Mouse (Mus musculus) olfactory bulb, adult 2 months (tissue): Measurements from ENCODE around the gene Ttc28. TPM values are rescaled to one million over a fixed set of nuclear protein-coding genes. Genes with fewer than 3 reads are reported as not detected.
"Not testable (repeated sequence)": the region's sequence is repeated elsewhere in the genome, so short reads cannot be mapped to it uniquely, and the experiment has no call there.

Source experiments
- H3K27ac ChIP-seq: fragments of 200-500 bp; 2 replicates; pipeline ENCODE4 v1.5.1; 2012; ENCODE audit warnings: low read depth, low read length; ENCODE audit not compliant: insufficient read depth
- H3K4me1 ChIP-seq: fragments of 200-500 bp; 2 replicates; pipeline ENCODE4 v1.6.1; 2012; ENCODE audit warnings: low read length; ENCODE audit not compliant: control insufficient read depth, insufficient read depth
- H3K4me3 ChIP-seq: fragments of 200-500 bp; 2 replicates; pipeline ENCODE4 v1.5.1; 2012; ENCODE audit warnings: mild to moderate bottlenecking, low read depth, low read length, moderate library complexity; ENCODE audit not compliant: insufficient read depth
- CTCF ChIP-seq: fragments of 200-500 bp; IDR thresholded peaks from 2 replicates; pipeline ENCODE4 v1.5.1; 2012; ENCODE audit warnings: low read depth, mild to moderate bottlenecking, low read length, moderate library complexity; ENCODE audit not compliant: insufficient read depth
- POLR2A ChIP-seq: fragments of 200-500 bp; IDR thresholded peaks from 2 replicates; pipeline ENCODE4 v1.6.1; 2012; ENCODE audit warnings: mild to moderate bottlenecking, low read depth, low read length, moderate library complexity; ENCODE audit not compliant: insufficient read depth
- WGBS: fragments of 180-500 bp; shearing (Covaris S2); methylation state at CpG from one replicate; pipeline ENCODE4 v1.1.7; 2018; 5-methylcytosine and 5-hydroxymethylcytosine counted together
- polyA plus RNA-seq: library from polyadenylated mRNA; stranded (reverse); fragments of >200 nt; gene quantifications from 2 replicates; pipeline ENCODE4 v1.2.4, GENCODE M21; 2012; ENCODE audit warnings: low replicate concordance; ENCODE audit not compliant: missing spikeins, insufficient read depth, insufficient read length

The Ttc28 gene
- not detected in 2 replicates for polyA plus RNA-seq

DNA sequence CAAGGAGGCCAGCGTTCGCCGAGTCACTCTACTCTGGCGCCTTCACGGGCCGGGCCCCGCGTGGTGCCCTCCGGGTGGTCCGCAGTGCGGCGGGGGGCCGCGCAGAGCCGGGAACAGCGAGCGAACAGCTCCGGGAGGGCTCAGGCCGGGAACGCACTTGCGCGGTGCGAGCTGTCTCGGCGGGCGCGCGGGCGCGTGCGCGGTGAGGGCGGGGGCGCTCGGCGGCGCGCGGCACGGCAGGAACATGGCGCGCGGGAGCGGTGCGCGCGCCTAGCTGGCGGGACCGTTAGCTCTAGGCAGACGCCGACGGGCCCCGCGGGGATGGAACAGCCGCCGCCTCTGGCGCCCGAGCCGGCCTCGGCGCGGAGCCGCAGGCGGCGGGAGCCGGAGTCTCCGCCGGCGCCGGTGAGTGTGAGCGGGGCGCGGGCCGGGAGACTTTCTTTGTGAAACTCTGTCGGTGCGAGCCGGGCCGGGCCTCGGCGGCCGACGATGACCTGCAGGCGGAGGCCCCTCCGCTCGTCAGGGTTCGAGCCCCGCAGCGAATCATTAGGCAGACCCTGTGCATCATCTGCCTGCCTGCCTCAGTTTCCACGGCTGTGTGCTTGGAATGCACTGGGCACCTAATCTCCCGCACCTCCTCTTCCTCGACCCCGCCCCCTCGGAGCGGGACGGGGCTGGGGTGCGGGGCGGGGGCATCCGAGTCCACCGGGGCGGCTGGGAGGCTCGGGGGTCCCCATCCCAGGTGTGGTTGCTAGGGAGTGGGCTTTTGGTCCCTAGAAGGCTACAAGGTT lies at the start of gene Ttc28:
Ttc28 (plus strand) TSS at position 220 of the 791 bp plus-strand sequence.
- under 1% methylated on average over 101 of the region's 101 CpGs for WGBS
- no peaks in the 10 kb centered on the region for H3K4me1 ChIP-seq
- H3K27ac ChIP-seq = no peak within 1 kb of the TSS
- TF ChIP-seq CTCF = no peak
- peak; percentile 77 for TF ChIP-seq POLR2A
- peak within 1 kb of the TSS; percentile 61 for H3K4me3 ChIP-seq

- H3K4me3 ChIP-seq = no peak overlapping the region
- WGBS = 89% methylated on average over 5 of the region's 5 CpGs
- H3K4me1 ChIP-seq = no peaks in the 10 kb centered on the region
- no peak overlapping the region for H3K27ac ChIP-seq
- TF ChIP-seq POLR2A = no peak
- no peak for TF ChIP-seq CTCF
Observed at GRCm38 (mm10) chr5:110831036-110831720, 48.4 kb upstream of the Ttc28 start.

DNA sequence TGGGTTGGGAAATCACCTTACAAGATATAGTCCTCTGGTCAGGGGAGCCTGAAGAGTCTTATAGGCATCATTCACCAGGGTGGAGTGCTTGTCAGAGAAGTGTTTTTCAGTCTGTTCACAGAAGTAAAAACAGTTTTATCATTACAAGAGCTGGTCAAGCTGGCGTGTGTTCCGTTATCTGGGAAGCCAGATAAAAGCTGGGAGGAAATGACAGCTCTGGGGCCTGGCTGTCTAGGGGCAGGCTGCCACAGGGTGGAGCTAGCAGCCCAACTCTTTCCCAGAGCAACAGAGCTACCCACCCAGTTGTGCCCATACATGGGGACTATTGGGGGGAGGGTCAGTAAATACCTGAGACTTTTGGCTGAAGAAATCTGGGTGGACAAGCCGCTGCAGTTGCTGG lies 43.6 kb upstream of the Ttc28 start:
- H3K4me1 ChIP-seq = peaks cover 2% of the 10 kb centered on the region; the same call in 1 of the 2 replicates
- H3K27ac ChIP-seq = no peak overlapping the region
- no peak overlapping the region for H3K4me3 ChIP-seq
- TF ChIP-seq CTCF = peak; percentile 70
- TF ChIP-seq POLR2A = no peak
- 38% methylated on average over 3 of the region's 3 CpGs for WGBS

- WGBS = 94% methylated on average over 5 of the region's 5 CpGs
- not testable (repeated sequence) for H3K4me3 ChIP-seq, H3K4me1 ChIP-seq, H3K27ac ChIP-seq
Observed at GRCm38 (mm10) chr5:110838016-110838415, 41.6 kb upstream of the Ttc28 start.

DNA sequence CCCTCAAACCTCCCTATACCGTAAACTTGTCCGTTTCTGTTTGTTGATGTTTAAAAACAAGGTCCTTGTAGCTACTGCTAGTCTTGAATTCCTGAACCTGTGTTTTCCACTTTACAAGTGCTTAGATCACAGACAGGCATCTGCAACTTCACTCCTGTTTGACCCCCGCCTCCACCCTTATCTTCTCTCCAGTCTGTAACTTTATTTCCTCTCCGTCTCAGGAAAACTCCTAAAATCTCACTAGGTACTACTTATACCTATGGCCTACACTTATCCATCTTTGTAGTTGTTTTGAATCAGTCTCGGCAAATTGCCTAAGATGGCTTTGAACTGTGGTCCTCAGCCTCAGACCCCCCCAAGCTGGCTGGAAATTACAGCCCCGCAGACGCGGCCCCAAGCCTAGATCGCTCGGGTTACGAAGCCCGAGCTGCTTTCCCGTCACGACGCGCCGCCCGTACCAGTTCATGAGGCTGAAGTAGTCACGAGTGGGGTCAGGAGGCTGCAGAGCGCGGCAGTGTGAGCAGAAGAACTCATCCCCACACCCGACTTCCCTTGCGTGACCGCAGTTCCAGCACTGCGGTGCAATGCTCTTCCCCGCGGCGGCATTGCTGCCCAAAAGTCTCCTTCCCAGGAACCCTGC lies 40.4 kb upstream of the Ttc28 start:
- Histone ChIP-seq H3K4me3 (peak overlapping the region; percentile 93), H3K4me1 (peaks cover 2% of the 10 kb centered on the region; the same call in 1 of the 2 replicates), H3K27ac (peak overlapping the region; percentile 77)
- WGBS = 9% methylated on average over 28 of the region's 28 CpGs
- TF ChIP-seq CTCF (no peak), POLR2A (no peak)

- Histone ChIP-seq H3K4me3 (peak within 1 kb of the TSS; percentile 93), H3K27ac (peak within 1 kb of the TSS; percentile 77), H3K4me1 (peaks cover 2% of the 10 kb centered on the region; the same call in 1 of the 2 replicates)
- TF ChIP-seq POLR2A (peak; percentile 56; the same call in 1 of the 2 replicates), CTCF (peak; percentile 55; the same call in 1 of the 2 replicates)
- WGBS = under 1% methylated on average over 41 of the region's 41 CpGs
Observed at GRCm38 (mm10) chr5:110839678-110840365, 39.8 kb upstream of the Ttc28 start, which contains the start of the genes Hscb and Chek2. Gene Hscb (minus strand): TSS chr5:110839777. Gene Chek2 (plus strand): TSS chr5:110839979.

GRCm38 (mm10) chr5:110840465-110840864 lies 39.1 kb upstream of the Ttc28 start:
- WGBS = 7% methylated on average over 4 of the region's 4 CpGs
- TF ChIP-seq POLR2A (no peak), CTCF (no peak)
- peaks cover 2% of the 10 kb centered on the region; the same call in 1 of the 2 replicates for H3K4me1 ChIP-seq

DNA sequence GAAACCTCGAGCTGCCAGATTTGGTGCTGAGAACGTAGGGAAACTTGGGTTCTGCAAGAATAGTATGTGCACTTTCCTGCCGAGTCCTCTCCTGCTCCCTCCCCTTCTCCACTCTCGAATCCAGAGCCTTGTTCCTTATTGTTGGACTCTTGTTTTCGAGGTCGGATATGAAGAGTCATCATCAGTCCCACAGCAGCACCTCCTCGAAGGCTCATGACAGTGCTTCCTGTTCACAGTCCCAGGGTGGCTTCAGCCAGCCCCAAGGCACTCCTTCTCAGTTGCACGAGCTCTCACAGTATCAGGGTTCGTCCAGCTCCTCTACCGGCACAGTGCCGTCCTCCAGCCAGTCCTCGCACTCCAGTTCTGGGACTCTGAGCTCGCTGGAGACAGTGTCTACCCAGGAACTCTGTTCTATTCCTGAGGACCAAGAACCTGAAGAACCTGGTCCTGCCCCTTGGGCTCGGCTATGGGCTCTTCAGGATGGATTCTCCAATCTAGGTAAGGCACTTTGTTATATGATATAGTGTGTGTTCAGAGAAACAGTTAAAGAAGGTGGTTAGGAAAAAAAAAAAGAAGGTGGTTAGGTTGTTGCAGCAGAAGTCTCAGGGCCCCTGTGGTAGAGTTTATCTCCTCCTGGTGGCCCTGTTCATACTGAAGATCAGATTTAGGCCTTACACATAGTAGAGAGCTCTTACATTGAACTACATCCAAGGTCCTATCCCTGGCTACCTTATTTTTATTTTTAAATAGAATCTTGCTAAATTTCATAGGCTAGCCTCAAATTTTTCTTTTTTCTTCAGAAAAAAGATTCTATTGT lies 38.3 kb upstream of the Ttc28 start:
- no peak overlapping the region for H3K4me3 ChIP-seq
- WGBS = 95% methylated on average over 14 of the region's 14 CpGs
- TF ChIP-seq CTCF (no peak), POLR2A (no peak)
- H3K4me1 ChIP-seq = peaks cover 2% of the 10 kb centered on the region; the same call in 1 of the 2 replicates
- H3K27ac ChIP-seq = no peak overlapping the region

More at GRCm38 (mm10) chr5:110840465-110840864, 39.1 kb upstream of the Ttc28 start:
- H3K27ac ChIP-seq = no peak overlapping the region
- no peak overlapping the region for H3K4me3 ChIP-seq
